Mouse (Mus musculus) kidney, postnatal 0 days (tissue): ENCODE data around the gene Crybb1. TPM values are rescaled to one million over a fixed set of nuclear protein-coding genes. Genes with fewer than 3 reads are reported as not detected.

Source experiments
- ATAC-seq: fragments of 200-750 bp; cut with Nextera tagmentation; replicated peaks from 2 replicates; pipeline ENCODE4 v1.8.0; 2017; ENCODE audit warnings: low read depth, moderate number of reproducible peaks, moderate TSS enrichment, moderate library complexity; ENCODE audit not compliant: low FRiP score
- DNase-seq: peaks from one replicate; pipeline ENCODE4 v3.0.0-alpha.2; 2016; ENCODE audit warnings: low spot score
- H3K27ac ChIP-seq: fragments of 300-500 bp; sonication (generic); 2 replicates; pipeline ENCODE4 v1.5.1; 2014; ENCODE audit warnings: mild to moderate bottlenecking
- H3K27me3 ChIP-seq: fragments of 300-500 bp; sonication (generic); 2 replicates; pipeline ENCODE4 v1.6.1; 2014; ENCODE audit warnings: low read length, mixed read lengths; ENCODE audit not compliant: insufficient read depth
- H3K36me3 ChIP-seq: fragments of 300-500 bp; sonication (generic); 2 replicates; pipeline ENCODE4 v1.6.1; 2014; ENCODE audit warnings: low read length, mixed read lengths; ENCODE audit not compliant: insufficient read depth
- H3K4me1 ChIP-seq: fragments of 300-500 bp; sonication (generic); replicated peaks from 2 replicates; pipeline ENCODE4 v1.6.1; 2014; ENCODE audit warnings: antibody characterized with exemption, low read length, mixed read lengths; ENCODE audit not compliant: insufficient read depth
- H3K4me2 ChIP-seq: fragments of 300-500 bp; sonication (generic); 2 replicates; pipeline ENCODE4 v1.6.1; 2014; ENCODE audit warnings: mild to moderate bottlenecking, low read length, moderate library complexity, mixed read lengths
- H3K4me3 ChIP-seq: fragments of 300-500 bp; sonication (generic); replicated peaks from 2 replicates; pipeline ENCODE4 v1.5.1; 2014; ENCODE audit warnings: low read depth, low read length
- H3K9ac ChIP-seq: fragments of 300-500 bp; sonication (generic); 2 replicates; pipeline ENCODE4 v1.6.1; 2014; ENCODE audit warnings: low read depth, low read length
- H3K9me3 ChIP-seq: fragments of 300-500 bp; sonication (generic); replicated peaks from 2 replicates; pipeline ENCODE4 v1.6.1; 2016; ENCODE audit warnings: low read length, inconsistent platforms, mixed read lengths
- CTCF ChIP-seq: IDR thresholded peaks from 2 replicates; pipeline ENCODE4 v1.5.1; 2016; ENCODE audit warnings: antibody characterized with exemption, low read depth, mild to moderate bottlenecking, moderate library complexity
- WGBS: fragments of 180-500 bp; shearing (Covaris S2); extraction: QIAGEN DNeasy Blood & Tissue Kit; methylation state at CpG from one replicate; pipeline ENCODE4 v1.1.7; 2014; 5-methylcytosine and 5-hydroxymethylcytosine counted together
- polyA plus RNA-seq: library from polyadenylated mRNA; unstranded; fragments of >200 nt; fragmentation: Nextera tagmentation; extraction: Ambion mirVana; gene quantifications from 2 replicates; pipeline ENCODE4 v1.2.1, GENCODE M21; 2015

The Crybb1 gene
- polyA plus RNA-seq, 1 experiment from 2014 or later = 3.4 TPM

- Histone ChIP-seq H3K36me3 (no peaks in the 10 kb centered on the region), H3K27me3 (no peaks in the 10 kb centered on the region), H3K4me1 (peaks cover 27% of the 10 kb centered on the region), H3K4me2 (peak within 1 kb of the TSS; percentile 88), H3K27ac (peak within 1 kb of the TSS; percentile 85), H3K9ac (peak within 1 kb of the TSS; percentile 80), H3K9me3 (no peaks in the 10 kb centered on the region), H3K4me3 (peak within 1 kb of the TSS; percentile 76)
- DNase-seq (peak; percentile 100), ATAC-seq (peak; percentile 92)
- peak; percentile 26; the same call in 1 of the 2 replicates for TF ChIP-seq CTCF
- WGBS = under 1% methylated on average over 62 of the region's 62 CpGs
Measured at GRCm38 (mm10) chr5:112276267-112276873, 20.8 kb downstream of the Crybb1 start, which contains the start of gene Tpst2. TSS of gene Tpst2 (plus strand) at chr5:112276691.

DNA sequence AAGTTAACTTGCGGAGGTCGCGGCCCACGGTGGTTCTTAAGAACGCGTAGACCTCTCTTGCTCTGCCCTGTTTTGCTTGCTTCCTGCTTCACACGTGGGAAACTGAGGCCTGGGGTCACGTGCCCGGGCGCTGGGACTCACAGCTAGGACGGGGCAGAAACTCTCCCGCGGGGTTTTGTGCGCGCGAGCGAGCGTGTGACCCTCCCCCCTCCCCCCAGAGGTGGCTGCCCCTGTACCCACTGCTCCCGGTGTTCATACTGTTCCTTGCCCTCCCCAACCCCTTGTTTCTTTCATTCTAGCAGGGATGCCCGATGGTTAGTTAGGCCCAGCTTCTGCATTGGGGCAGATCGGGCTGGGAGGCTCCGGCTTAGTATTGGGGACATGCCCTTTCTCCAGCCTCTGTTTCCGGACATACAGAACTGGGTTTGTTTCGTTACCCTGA is 21.3 kb downstream of the Crybb1 start:
- Histone ChIP-seq H3K9ac (peak overlapping the region; percentile 80), H3K27me3 (no peaks in the 10 kb centered on the region), H3K36me3 (no peaks in the 10 kb centered on the region), H3K9me3 (no peaks in the 10 kb centered on the region), H3K4me1 (peaks cover 27% of the 10 kb centered on the region), H3K27ac (peak overlapping the region; percentile 85), H3K4me3 (peak overlapping the region; percentile 76), H3K4me2 (peak overlapping the region; percentile 88)
- ATAC-seq (peak; percentile 19), DNase-seq (no peak)
- TF ChIP-seq CTCF = no peak
- WGBS = under 1% methylated on average over 24 of the region's 24 CpGs

GRCm38 (mm10) chr5:112277906-112278470 is 22.4 kb downstream of the Crybb1 start:
- no peak for DNase-seq
- Histone ChIP-seq H3K4me3 (peak overlapping the region; percentile 76), H3K27me3 (no peaks in the 10 kb centered on the region), H3K36me3 (no peaks in the 10 kb centered on the region), H3K9ac (peak overlapping the region; percentile 80; the same call in 1 of the 2 replicates), H3K9me3 (no peaks in the 10 kb centered on the region), H3K27ac (no peak overlapping the region), H3K4me2 (peak overlapping the region; percentile 88), H3K4me1 (peaks cover 27% of the 10 kb centered on the region)
- WGBS = 67% methylated on average over 11 of the region's 11 CpGs
- TF ChIP-seq CTCF = no peak
- no peak for ATAC-seq

- WGBS = 70% methylated on average over 17 of the region's 17 CpGs
- no peaks in the 10 kb centered on the region for H3K27me3 ChIP-seq
- 0 out of 2 replicates have a peak overlapping the region, but pooled peaks have one; percentile 27 for H3K9ac ChIP-seq
- DNase-seq (no peak), ATAC-seq (no peak)
- no peak for TF ChIP-seq CTCF
- H3K4me2 ChIP-seq = peak overlapping the region; percentile 19
- peaks cover 25% of the 10 kb centered on the region for H3K4me1 ChIP-seq
- no peak overlapping the region for H3K4me3 ChIP-seq
- 0 out of 2 replicates have a peak overlapping the region, but pooled peaks have one; percentile 31 for H3K27ac ChIP-seq
- H3K36me3 ChIP-seq = no peaks in the 10 kb centered on the region
- H3K9me3 ChIP-seq = no peaks in the 10 kb centered on the region
Measured at GRCm38 (mm10) chr5:112279181-112280021, 23.8 kb downstream of the Crybb1 start.

DNA sequence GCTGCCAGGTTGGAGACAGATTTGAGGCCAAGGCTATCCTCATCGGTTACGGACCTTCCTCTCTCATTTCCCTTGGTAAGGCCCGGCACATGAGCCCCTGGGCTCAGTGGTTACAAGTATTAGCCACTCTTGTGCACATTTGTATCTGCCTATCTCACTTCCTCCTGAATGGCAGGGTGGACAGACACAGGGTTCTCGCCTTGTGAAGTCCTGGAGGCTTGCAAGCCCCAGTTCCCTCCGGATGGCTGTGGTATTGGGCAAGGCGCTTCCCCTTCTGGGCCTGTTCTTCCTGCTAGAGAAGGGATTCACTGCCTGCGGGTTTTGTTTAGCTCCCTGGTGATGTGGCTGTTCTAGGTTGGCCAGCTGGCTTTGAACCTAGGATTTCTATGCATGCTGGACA is 24.5 kb downstream of the Crybb1 start:
- WGBS = 83% methylated on average over 7 of the region's 7 CpGs
- TF ChIP-seq CTCF = no peak
- H3K4me3 ChIP-seq = no peak overlapping the region
- no peaks in the 10 kb centered on the region for H3K27me3 ChIP-seq
- H3K4me2 ChIP-seq = no peak overlapping the region; the same call in 1 of the 2 replicates
- H3K9me3 ChIP-seq = no peaks in the 10 kb centered on the region
- ATAC-seq = no peak
- H3K9ac ChIP-seq = 0 out of 2 replicates have a peak overlapping the region, but pooled peaks have one; percentile 27
- no peak for DNase-seq
- H3K36me3 ChIP-seq = no peaks in the 10 kb centered on the region
- H3K4me1 ChIP-seq = peaks cover 22% of the 10 kb centered on the region
- peak overlapping the region; percentile 31 for H3K27ac ChIP-seq
